Mouse (Mus musculus): ENCODE measurements around the gene Cdh23. TPM values are rescaled to one million over a fixed set of nuclear protein-coding genes. Genes with fewer than 3 reads are reported as not detected.
A peak's percentile ranks its signal among the peaks of the same experiment; 100 is the strongest.

The Cdh23 gene
- polyA plus RNA-seq, 1 experiment = 2.1 TPM

- Histone ChIP-seq H3ac (ENCODE audit: control insufficient read depth, insufficient read length) (no peak overlapping the region), H3K36me3 (ENCODE audit: control insufficient read depth, insufficient read depth) (no peaks in the 10 kb centered on the region), H3K4me3 (peak overlapping the region; percentile 1), H3K79me2 (ENCODE audit: control insufficient read depth, insufficient read depth) (no peaks in the 10 kb centered on the region), H3K27me3 (ENCODE audit: control insufficient read depth, insufficient read depth, insufficient read length) (no peaks in the 10 kb centered on the region), H3K4me2 (ENCODE audit: low read depth) (peak overlapping the region; percentile 69)
- no peak for TF ChIP-seq SRF (IDR thresholded peaks at IDR 0.05; ENCODE audit: control insufficient read depth, insufficient read length, low read depth)
- TF ChIP-seq REST (IDR thresholded peaks at IDR 0.05; ENCODE audit: insufficient read depth, insufficient read length) = no peak
- no peak for TF ChIP-seq POLR2AphosphoS2 (IDR thresholded peaks at IDR 0.05; ENCODE audit: insufficient read length, low read depth)
- TF ChIP-seq POLR2A (IDR thresholded peaks at IDR 0.05; ENCODE audit: insufficient read length, low read depth) = no peak
- no peak for TF ChIP-seq TCF3 (IDR thresholded peaks at IDR 0.05; ENCODE audit: insufficient read length, low read depth)
Measured at GRCm38 (mm10) chr10:60350077-60350804, 346.0 kb downstream of the Cdh23 start.

- Histone ChIP-seq H3K79me2 (ENCODE audit: control insufficient read depth, insufficient read depth) (no peaks in the 10 kb centered on the region), H3K4me3 (no peak overlapping the region), H3K27me3 (ENCODE audit: control insufficient read depth, insufficient read depth, insufficient read length) (no peaks in the 10 kb centered on the region), H3ac (ENCODE audit: control insufficient read depth, insufficient read length) (no peak overlapping the region), H3K36me3 (ENCODE audit: control insufficient read depth, insufficient read depth) (no peaks in the 10 kb centered on the region), H3K4me2 (ENCODE audit: low read depth) (peak overlapping the region; percentile 69)
- TF ChIP-seq SRF (IDR thresholded peaks at IDR 0.05; ENCODE audit: control insufficient read depth, insufficient read length, low read depth) = no peak
- no peak for TF ChIP-seq MYOG (IDR thresholded peaks at IDR 0.05; ENCODE audit: control insufficient read depth in 1 of 3, insufficient read depth in 1 of 3, insufficient read length in 2 of 3, low read depth in 2 of 3)
- no peak for TF ChIP-seq MYOD1 (IDR thresholded peaks at IDR 0.05; ENCODE audit: control insufficient read depth in 1 of 3, insufficient read length in 2 of 3, low read depth in 2 of 3)
- no peak for TF ChIP-seq CEBPB (IDR thresholded peaks at IDR 0.05; ENCODE audit: insufficient read depth, poor library complexity, severe bottlenecking)
- TF ChIP-seq POLR2AphosphoS2 (IDR thresholded peaks at IDR 0.05; ENCODE audit: insufficient read length, low read depth) = no peak
- TF ChIP-seq MAX (IDR thresholded peaks at IDR 0.05; ENCODE audit: low read depth) = no peak
- no peak for TF ChIP-seq TCF12 (IDR thresholded peaks at IDR 0.05; ENCODE audit: insufficient read depth, poor library complexity, severe bottlenecking)
- TF ChIP-seq E2F4 (IDR thresholded peaks at IDR 0.05; ENCODE audit: insufficient read depth) = no peak
- no peak for TF ChIP-seq POLR2A (IDR thresholded peaks at IDR 0.05; ENCODE audit: insufficient read length, low read depth)
- TF ChIP-seq TCF3 (IDR thresholded peaks at IDR 0.05; ENCODE audit: insufficient read length, low read depth) = no peak
- no peak for TF ChIP-seq USF1 (IDR thresholded peaks at IDR 0.05; ENCODE audit: low read depth)
Measured at GRCm38 (mm10) chr10:60349644-60350043, 346.6 kb downstream of the Cdh23 start.

- no peak overlapping the region for H3K4me3 ChIP-seq
- peak overlapping the region; percentile 46 for H3K4me2 ChIP-seq (ENCODE audit: low read depth)
- no peak overlapping the region for H3ac ChIP-seq (ENCODE audit: control insufficient read depth, insufficient read length)
- TF ChIP-seq CEBPB (IDR thresholded peaks at IDR 0.05; ENCODE audit: insufficient read depth, poor library complexity, severe bottlenecking) = 0 out of 2 replicates have a peak, but pooled peaks have one; percentile 18
- no peak for TF ChIP-seq REST (IDR thresholded peaks at IDR 0.05; ENCODE audit: insufficient read depth, insufficient read length)
- TF ChIP-seq MYOG (IDR thresholded peaks at IDR 0.05; ENCODE audit: control insufficient read depth in 1 of 3, insufficient read depth in 1 of 3, insufficient read length in 2 of 3, low read depth in 2 of 3) = peak in 1 of 3 experiments; percentile 49
- TF ChIP-seq MAX (IDR thresholded peaks at IDR 0.05; ENCODE audit: low read depth) = no peak
- TF ChIP-seq MYOD1 (IDR thresholded peaks at IDR 0.05; ENCODE audit: control insufficient read depth in 1 of 3, insufficient read length in 2 of 3, low read depth in 2 of 3) = peak in 2 of 3 experiments; percentile 27 to 49
- no peak for TF ChIP-seq POLR2AphosphoS2 (IDR thresholded peaks at IDR 0.05; ENCODE audit: insufficient read length, low read depth)
- no peak for TF ChIP-seq POLR2A (IDR thresholded peaks at IDR 0.05; ENCODE audit: insufficient read length, low read depth)
- no peak for TF ChIP-seq E2F4 (IDR thresholded peaks at IDR 0.05; ENCODE audit: insufficient read depth)
- TF ChIP-seq USF1 (IDR thresholded peaks at IDR 0.05; ENCODE audit: low read depth) = no peak
- no peaks in the 10 kb centered on the region for H3K27me3 ChIP-seq (ENCODE audit: control insufficient read depth, insufficient read depth, insufficient read length)
- H3K36me3 ChIP-seq (ENCODE audit: control insufficient read depth, insufficient read depth) = no peaks in the 10 kb centered on the region
- no peaks in the 10 kb centered on the region for H3K79me2 ChIP-seq (ENCODE audit: control insufficient read depth, insufficient read depth)
Measured at GRCm38 (mm10) chr10:60349056-60349455, 347.2 kb downstream of the Cdh23 start.

DNA sequence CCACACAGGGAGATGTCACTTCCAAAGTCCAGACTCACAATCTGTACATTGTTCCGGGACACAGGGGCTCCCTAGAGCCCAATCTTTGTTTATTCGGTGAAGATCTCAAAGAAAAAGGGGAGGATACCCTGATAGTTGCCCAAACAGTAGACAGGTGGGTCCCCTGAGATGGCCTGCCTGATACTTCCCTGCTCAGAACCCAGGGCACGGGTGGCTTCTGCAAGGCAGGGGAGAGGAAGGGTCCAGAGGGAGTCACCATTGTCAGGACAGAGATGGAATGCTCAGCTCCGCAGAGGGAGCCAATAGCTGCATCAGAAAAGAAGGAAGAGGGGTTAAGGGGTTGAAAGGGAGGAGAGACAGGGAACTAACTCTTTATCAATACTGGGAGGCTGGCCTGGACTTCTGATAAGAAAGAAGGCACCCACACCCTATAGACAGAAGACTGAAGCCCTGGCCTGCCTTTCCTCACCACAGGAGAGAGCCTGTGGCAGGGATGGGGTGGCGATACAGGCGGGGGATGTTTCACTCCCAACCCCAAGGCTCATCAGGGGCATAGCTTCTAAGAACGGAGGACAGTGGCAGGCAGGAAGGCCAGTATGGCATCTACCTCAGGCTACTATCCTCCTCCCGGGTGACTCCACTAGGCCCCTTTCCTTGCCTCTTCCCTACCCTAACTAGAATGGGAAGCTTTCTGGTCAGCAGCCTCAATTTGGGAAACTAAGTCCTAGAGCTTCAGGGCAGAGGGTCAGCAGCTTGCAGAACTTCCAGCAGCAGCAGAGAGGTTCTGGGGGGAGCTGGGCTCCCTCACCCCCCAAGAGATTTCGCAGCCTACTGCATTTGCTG, 348.3 kb downstream of the Cdh23 start:
- H3K4me2 ChIP-seq (ENCODE audit: low read depth) = peak overlapping the region; percentile 86
- H3K4me3 ChIP-seq = peak overlapping the region; percentile 15
- no peak overlapping the region for H3ac ChIP-seq (ENCODE audit: control insufficient read depth, insufficient read length)
- H3K79me2 ChIP-seq (ENCODE audit: control insufficient read depth, insufficient read depth) = no peaks in the 10 kb centered on the region
- H3K36me3 ChIP-seq (ENCODE audit: control insufficient read depth, insufficient read depth) = no peaks in the 10 kb centered on the region
- H3K27me3 ChIP-seq (ENCODE audit: control insufficient read depth, insufficient read depth, insufficient read length) = no peaks in the 10 kb centered on the region
- no peak for TF ChIP-seq CEBPB (IDR thresholded peaks at IDR 0.05; ENCODE audit: insufficient read depth, poor library complexity, severe bottlenecking)
- no peak for TF ChIP-seq USF1 (IDR thresholded peaks at IDR 0.05; ENCODE audit: low read depth)
- no peak for TF ChIP-seq POLR2A (IDR thresholded peaks at IDR 0.05; ENCODE audit: insufficient read length, low read depth)
- no peak for TF ChIP-seq MYOD1 (IDR thresholded peaks at IDR 0.05; ENCODE audit: control insufficient read depth in 1 of 3, insufficient read length in 2 of 3, low read depth in 2 of 3)
- TF ChIP-seq POLR2AphosphoS2 (IDR thresholded peaks at IDR 0.05; ENCODE audit: insufficient read length, low read depth) = no peak
- no peak for TF ChIP-seq MYOG (IDR thresholded peaks at IDR 0.05; ENCODE audit: control insufficient read depth in 1 of 3, insufficient read depth in 1 of 3, insufficient read length in 2 of 3, low read depth in 2 of 3)
- TF ChIP-seq MAX (IDR thresholded peaks at IDR 0.05; ENCODE audit: low read depth) = no peak
- TF ChIP-seq TCF12 (IDR thresholded peaks at IDR 0.05; ENCODE audit: insufficient read depth, poor library complexity, severe bottlenecking) = no peak
- no peak for TF ChIP-seq REST (IDR thresholded peaks at IDR 0.05; ENCODE audit: insufficient read depth, insufficient read length)
- TF ChIP-seq TCF3 (IDR thresholded peaks at IDR 0.05; ENCODE audit: insufficient read length, low read depth) = no peak
- TF ChIP-seq SRF (IDR thresholded peaks at IDR 0.05; ENCODE audit: control insufficient read depth, insufficient read length, low read depth) = no peak
- TF ChIP-seq E2F4 (IDR thresholded peaks at IDR 0.05; ENCODE audit: insufficient read depth) = no peak

Data from myocyte (in vitro differentiated cells).